ENCODE assay signal across 22 mouse cellular contexts in the genomic region with DNA sequence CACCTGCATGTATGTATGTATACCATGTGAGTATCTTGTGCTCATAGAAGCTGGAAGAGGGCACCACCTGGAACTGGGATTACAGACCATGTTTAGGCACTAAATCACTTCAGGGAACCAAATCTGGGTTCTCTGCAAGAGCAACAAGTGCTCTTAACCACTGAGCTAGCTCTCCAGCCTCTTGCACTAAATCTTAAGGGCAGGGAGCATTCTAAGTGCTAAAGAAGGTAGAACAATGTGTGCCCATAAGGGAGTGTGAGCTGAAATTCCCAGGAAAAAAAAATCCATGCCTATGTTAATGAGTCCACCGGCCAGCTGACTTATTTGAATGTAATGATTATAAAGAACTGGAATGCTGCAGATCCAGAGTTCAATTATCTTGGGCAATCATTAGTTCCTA. TPM values are rescaled to one million over a fixed set of nuclear protein-coding genes. Genes with fewer than 3 reads are reported as not detected.
DNase-seq lines count a peak whose midpoint lies in the region; ATAC-seq and TF ChIP-seq lines count a peak whose summit lies in the region.
"Had no signal": no experiment of that assay in that cellular context is flagged by ENCODE, and none has a peak within 500 bp of the region (broad histone marks: within the 10 kb centered on the region; RNA-seq: fewer than 3 reads in every experiment).

No protein-coding gene starts in this region.

- no peaks in the 10 kb centered on the region for H3K27me3 ChIP-seq in kidney, adult 2 months (replicated peaks; ENCODE audit: control insufficient read depth, insufficient read depth, low read length)
- H3K27me3 ChIP-seq in kidney, embryonic 15.5 days = no peaks in the 10 kb centered on the region
- H3K27me3 ChIP-seq in liver, postnatal 0 days (ENCODE audit: insufficient read depth, low read length) = no peaks in the 10 kb centered on the region
- H3K27me3 ChIP-seq in liver, embryonic 12.5 days (replicated peaks) = no peaks in the 10 kb centered on the region
- H3K27me3 ChIP-seq: embryonic facial prominence, embryonic 13.5 days; embryonic facial prominence, embryonic 15.5 days; forebrain, embryonic 12.5 days had no signal

- no peak overlapping the region for H3K9ac ChIP-seq in kidney, embryonic 15.5 days
- no peak overlapping the region for H3K9ac ChIP-seq in liver, postnatal 0 days (replicated peaks)
- H3K9ac ChIP-seq in liver, embryonic 12.5 days = no peak overlapping the region
- H3K9ac ChIP-seq: embryonic facial prominence, embryonic 13.5 days; embryonic facial prominence, embryonic 15.5 days; forebrain, embryonic 12.5 days had no signal

- H3K4me2 ChIP-seq in kidney, embryonic 15.5 days = no peak overlapping the region
- no peak overlapping the region for H3K4me2 ChIP-seq in liver, postnatal 0 days (ENCODE audit: low read depth, low read length)
- H3K4me2 ChIP-seq in liver, embryonic 12.5 days = no peak overlapping the region
- H3K4me2 ChIP-seq: embryonic facial prominence, embryonic 13.5 days; embryonic facial prominence, embryonic 15.5 days; forebrain, embryonic 12.5 days had no signal

- H3K27ac ChIP-seq in kidney, adult 2 months (ENCODE audit: insufficient read depth, low read depth, low read length) = no peak overlapping the region
- no peak overlapping the region for H3K27ac ChIP-seq in kidney, embryonic 15.5 days
- no peak overlapping the region for H3K27ac ChIP-seq in liver, postnatal 0 days (ENCODE audit: low read depth)
- H3K27ac ChIP-seq in liver, embryonic 12.5 days = no peak overlapping the region
- H3K27ac ChIP-seq: embryonic facial prominence, embryonic 13.5 days; embryonic facial prominence, embryonic 15.5 days; forebrain, embryonic 10.5 days; forebrain, embryonic 12.5 days had no signal

- no peak for TF ChIP-seq EP300 in liver, postnatal 0 days (IDR thresholded peaks at IDR 0.05; ENCODE audit: low read depth)

- no peak overlapping the region for H3K4me3 ChIP-seq in kidney, adult 2 months (ENCODE audit: insufficient read depth, low read depth, low read length)
- H3K4me3 ChIP-seq in kidney, embryonic 15.5 days (replicated peaks) = no peak overlapping the region
- no peak overlapping the region for H3K4me3 ChIP-seq in liver, postnatal 0 days (ENCODE audit: low read depth, low read length)
- H3K4me3 ChIP-seq in liver, embryonic 12.5 days = no peak overlapping the region
- H3K4me3 ChIP-seq: embryonic facial prominence, embryonic 13.5 days; embryonic facial prominence, embryonic 15.5 days; erythroblast, embryonic 14.5 days; forebrain, embryonic 10.5 days; forebrain, embryonic 12.5 days had no signal

- WGBS in kidney, adult 2 months = 42% methylated on average over 1 of the region's 1 CpGs
- 79% methylated on average over 1 of the region's 1 CpGs for WGBS in kidney, embryonic 15.5 days
- WGBS in liver, postnatal 0 days (ENCODE audit: insufficient replicate concordance) = 86% methylated on average over 1 of the region's 1 CpGs
- 65% methylated on average over 1 of the region's 1 CpGs for WGBS in liver, embryonic 12.5 days (ENCODE audit: insufficient replicate concordance)

- ATAC-seq in kidney, embryonic 15.5 days (replicated peaks; ENCODE audit: low FRiP score) = no peak
- peak; percentile 17; the same call in 1 of the 2 replicates for ATAC-seq in liver, postnatal 0 days
- no peak for ATAC-seq in liver, embryonic 12.5 days
- ATAC-seq: forebrain, embryonic 14.5 days had no signal

- no peaks in the 10 kb centered on the region for H3K9me3 ChIP-seq in kidney, embryonic 15.5 days (replicated peaks)
- H3K9me3 ChIP-seq in liver, postnatal 0 days (ENCODE audit: low read length) = no peaks in the 10 kb centered on the region
- no peaks in the 10 kb centered on the region for H3K9me3 ChIP-seq in liver, embryonic 12.5 days (replicated peaks)
- H3K9me3 ChIP-seq: embryonic facial prominence, embryonic 13.5 days; embryonic facial prominence, embryonic 15.5 days; forebrain, embryonic 10.5 days; forebrain, embryonic 12.5 days had no signal

- no peak for TF ChIP-seq CTCF in kidney, adult 2 months (conservative IDR thresholded peaks at IDR 0.05; ENCODE audit: insufficient read depth, insufficient read length, low read depth, low read length)
- no peak for TF ChIP-seq CTCF in liver, postnatal 0 days (IDR thresholded peaks at IDR 0.05; ENCODE audit: low read depth)

- no peak for TF ChIP-seq POLR2A in kidney, adult 2 months (IDR thresholded peaks at IDR 0.05; ENCODE audit: low read depth, low read length)

- no peaks in the 10 kb centered on the region for H3K36me3 ChIP-seq in kidney, adult 2 months (ENCODE audit: control insufficient read depth, insufficient read depth, low read length)
- H3K36me3 ChIP-seq in kidney, embryonic 15.5 days = no peaks in the 10 kb centered on the region
- H3K36me3 ChIP-seq in liver, postnatal 0 days (replicated peaks; ENCODE audit: insufficient read depth, low read length) = no peaks in the 10 kb centered on the region
- H3K36me3 ChIP-seq in liver, embryonic 12.5 days = no peaks in the 10 kb centered on the region
- H3K36me3 ChIP-seq: embryonic facial prominence, embryonic 13.5 days; embryonic facial prominence, embryonic 15.5 days; forebrain, embryonic 10.5 days; forebrain, embryonic 12.5 days had no signal

- DNase-seq in kidney, adult 2 months = peak; percentile 41
- no peak for DNase-seq in liver, postnatal 0 days
- DNase-seq in lung, postnatal 25 days (ENCODE audit: low spot score) = peak; percentile 40
- no peak for DNase-seq in lung, postnatal 14 days
- DNase-seq: adrenal gland, adult 2 months; adrenal gland, postnatal 10 days; adrenal gland, postnatal 25 days; cerebellum, adult 11 months; cerebellum, adult 18-20 months; cerebellum, adult 8-10 months; cerebellum, adult 9-11 months; cerebellum, postnatal 14 days; cerebellum, postnatal 36 days; embryo, embryonic 11 days had no signal

- no peaks in the 10 kb centered on the region; the same call in 1 of the 2 replicates for H3K4me1 ChIP-seq in kidney, adult 2 months (ENCODE audit: control insufficient read depth, insufficient read depth, low read length)
- no peaks in the 10 kb centered on the region for H3K4me1 ChIP-seq in kidney, embryonic 15.5 days
- H3K4me1 ChIP-seq in liver, postnatal 0 days (ENCODE audit: insufficient read depth) = no peaks in the 10 kb centered on the region
- no peaks in the 10 kb centered on the region for H3K4me1 ChIP-seq in liver, embryonic 12.5 days
- H3K4me1 ChIP-seq: embryonic facial prominence, embryonic 13.5 days; embryonic facial prominence, embryonic 15.5 days; forebrain, embryonic 10.5 days; forebrain, embryonic 12.5 days had no signal

RNA-seq across cellular contexts. Expression of gene Glrx, which starts 31.7 kb away (rescaled TPM):
- polyA plus RNA-seq in kidney, adult 2 months (2012; rRNA removed) = 47.1 and 56.4 TPM in 2 replicates
- 38.6 and 43.3 TPM in 2 replicates for polyA plus RNA-seq in kidney, embryonic 15.5 days (2015; fragmentation: Nextera tagmentation; extraction: Ambion mirVana)
- 114 and 116 TPM in 2 replicates for polyA plus RNA-seq in liver, postnatal 0 days (2015; fragmentation: Nextera tagmentation; extraction: Ambion mirVana)
- polyA plus RNA-seq in liver, embryonic 12.5 days (2016; fragmentation: Nextera tagmentation; extraction: Ambion mirVana) = 21.6 and 23.0 TPM in 2 replicates

Comparison
In these comparisons a context has a peak if more than half of its experiments do, and no peak if none do; other contexts are left out.
1. DNase-seq: peak in kidney, adult 2 months (single experiment) and lung, postnatal 25 days (single experiment); none in liver, postnatal 0 days (single experiment) and lung, postnatal 14 days (single experiment).